Mouse (Mus musculus) ovary, adult 18-20 months (tissue): Measurements from ENCODE around the gene Xpa.
"Not testable (repeated sequence)": the region's sequence is repeated elsewhere in the genome, so short reads cannot be mapped to it uniquely, and the experiment has no call there.

Experiments
- DNase-seq: peaks from one replicate; pipeline ENCODE4 v3.0.0; 2022; ENCODE audit warnings: low spot score, mixed read lengths

Xpa gene

DNA sequence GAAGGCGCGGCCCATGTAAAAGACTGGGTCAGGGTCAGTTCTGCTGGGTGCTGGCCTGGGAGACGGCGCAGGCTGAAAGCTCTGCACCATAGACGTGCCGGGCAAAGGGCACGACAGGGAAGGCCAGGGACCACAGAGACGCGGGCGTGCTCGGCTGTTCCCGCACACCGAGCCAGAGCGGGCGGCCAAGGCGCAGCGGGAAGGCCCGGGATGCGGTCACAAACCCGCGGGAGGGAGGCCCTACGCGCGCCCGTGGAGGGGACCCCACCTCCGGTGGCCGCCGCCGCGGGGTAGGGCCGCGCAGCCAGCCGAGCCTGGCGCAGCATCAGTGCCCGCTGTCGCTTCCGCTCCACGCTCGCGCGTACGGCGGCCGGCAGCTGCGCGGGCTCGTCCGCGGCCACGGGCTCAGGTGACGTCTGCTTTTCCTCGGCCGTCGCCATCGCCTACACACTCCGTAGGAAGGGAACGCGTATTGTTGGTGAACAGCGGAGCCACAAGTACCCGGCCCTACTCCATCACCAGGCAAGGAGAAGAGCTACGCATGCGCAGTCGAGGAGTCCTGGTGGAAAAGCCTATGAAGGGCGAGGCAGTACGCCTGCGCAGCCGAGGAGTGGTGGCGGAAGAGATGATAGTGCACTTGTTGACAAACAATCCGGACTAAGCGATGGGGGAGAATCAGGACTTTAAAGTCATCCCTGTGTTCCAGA, at the start of gene Xpa:
Gene Xpa, minus strand, starts transcription at position 531 of the 707 bp plus-strand sequence.
- DNase-seq, result peak; percentile 90

DNA sequence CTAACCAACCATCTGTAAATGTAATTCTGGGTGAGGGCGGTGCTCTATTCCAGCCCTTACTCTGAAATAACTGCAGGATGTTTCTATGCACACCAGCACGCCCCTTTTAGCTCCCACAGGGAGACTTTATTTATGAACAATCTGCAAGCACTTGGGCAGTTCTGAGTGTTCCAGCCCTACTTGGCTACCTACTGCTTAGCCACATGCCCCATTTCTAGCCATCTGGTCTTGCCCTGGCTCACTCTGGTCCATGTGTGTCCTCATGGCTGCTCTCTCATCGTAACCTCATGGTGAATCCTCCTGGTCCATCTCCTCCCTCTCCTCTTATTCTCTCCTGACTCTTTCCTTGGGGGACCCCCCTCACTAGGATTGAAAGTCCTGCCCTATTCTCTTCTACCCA, 39.8 kb upstream of the Xpa start:
- DNase-seq, result no peak

DNA sequence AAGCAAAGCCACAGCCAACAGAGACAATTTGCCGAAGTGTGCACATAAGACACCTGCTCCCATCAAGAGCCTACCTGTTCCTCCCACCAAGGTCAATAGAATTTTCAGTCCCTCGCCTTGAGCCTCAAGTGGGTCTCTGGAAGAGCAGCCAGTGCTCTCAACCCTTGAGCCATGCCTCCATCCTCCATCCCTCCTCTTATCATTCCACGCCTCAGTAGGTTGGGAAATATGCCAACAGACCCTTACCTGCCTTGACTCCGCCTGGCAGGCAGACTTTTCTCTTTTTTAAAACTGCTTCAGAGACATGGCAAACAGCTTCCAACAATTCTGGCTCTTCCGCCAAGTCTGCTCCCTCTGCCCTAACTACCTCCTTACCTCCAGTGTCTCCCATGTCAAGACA, 38.6 kb upstream of the Xpa start:
- no peak for DNase-seq

DNA sequence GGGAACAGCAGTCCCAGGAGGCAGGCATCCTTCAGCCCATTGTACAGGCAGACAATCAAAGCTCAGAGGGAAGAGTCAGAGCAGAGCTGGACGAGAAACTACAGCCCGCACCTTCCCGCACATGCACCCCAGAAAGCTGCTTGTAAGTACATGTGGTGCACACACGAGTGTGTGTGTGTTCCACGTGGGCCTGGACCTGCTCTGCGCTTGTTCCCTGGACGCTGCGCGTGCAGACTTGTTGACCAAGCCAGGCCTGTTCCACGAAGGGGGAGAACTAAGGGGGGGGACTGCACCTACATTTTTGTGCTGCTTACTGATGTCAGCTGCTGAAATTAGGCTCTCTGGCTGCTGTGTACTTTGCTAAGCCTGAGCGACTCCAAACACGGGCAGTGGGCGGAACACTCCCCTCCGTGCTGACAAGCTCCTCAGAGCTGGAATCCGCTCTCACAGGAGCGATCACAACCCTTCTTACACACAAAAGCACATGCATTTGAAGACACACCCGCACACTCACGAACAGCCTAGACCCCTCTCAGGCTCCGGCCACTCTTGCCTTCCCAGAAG, 30.9 kb upstream of the Xpa start:
- no peak for DNase-seq

DNA sequence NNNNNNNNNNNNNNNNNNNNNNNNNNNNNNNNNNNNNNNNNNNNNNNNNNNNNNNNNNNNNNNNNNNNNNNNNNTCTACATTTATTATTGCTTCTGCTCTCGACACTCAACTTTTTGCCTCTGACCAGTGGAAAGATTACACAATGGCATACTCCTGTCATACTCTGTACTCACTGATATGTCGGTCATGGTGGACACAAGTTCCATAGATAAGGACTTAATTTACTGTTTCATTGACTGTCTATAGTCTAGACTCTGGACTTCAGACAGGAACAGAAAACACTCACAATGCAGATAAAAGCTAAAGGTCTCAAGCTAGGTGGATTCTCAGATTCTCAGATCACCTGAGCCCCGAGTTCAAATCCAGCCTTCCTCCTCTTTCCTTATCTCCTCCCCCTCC, 25.0 kb upstream of the Xpa start:
- no peak for DNase-seq

DNA sequence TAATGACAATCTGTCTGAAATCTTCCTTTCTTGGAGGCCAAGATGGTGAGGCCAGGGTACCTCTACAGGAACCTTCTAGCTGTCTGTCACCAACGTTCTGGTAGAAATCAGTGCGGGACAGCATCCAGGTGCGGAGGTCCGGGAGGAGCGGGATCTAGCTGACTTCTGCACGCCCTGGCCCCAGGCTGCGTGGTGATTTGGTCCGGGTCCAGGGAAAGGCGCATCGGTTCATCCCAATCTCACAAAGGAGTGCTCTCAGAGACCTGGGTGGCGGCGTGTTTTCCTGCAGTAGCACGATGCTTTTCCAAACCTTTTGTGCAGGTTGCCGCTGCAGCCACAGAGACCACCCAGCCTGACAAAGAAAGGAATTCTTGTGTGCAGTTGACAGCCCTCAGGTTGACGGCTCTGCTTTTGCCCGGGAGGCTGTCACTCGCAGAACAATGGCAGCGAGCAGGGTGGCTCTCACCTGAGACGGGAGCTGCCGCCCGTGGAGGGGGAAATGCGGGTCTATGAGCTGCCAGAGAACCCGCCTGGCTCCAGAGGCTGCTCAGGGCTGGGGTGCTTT, 6.5 kb upstream of the Xpa start:
- no peak for DNase-seq

DNA sequence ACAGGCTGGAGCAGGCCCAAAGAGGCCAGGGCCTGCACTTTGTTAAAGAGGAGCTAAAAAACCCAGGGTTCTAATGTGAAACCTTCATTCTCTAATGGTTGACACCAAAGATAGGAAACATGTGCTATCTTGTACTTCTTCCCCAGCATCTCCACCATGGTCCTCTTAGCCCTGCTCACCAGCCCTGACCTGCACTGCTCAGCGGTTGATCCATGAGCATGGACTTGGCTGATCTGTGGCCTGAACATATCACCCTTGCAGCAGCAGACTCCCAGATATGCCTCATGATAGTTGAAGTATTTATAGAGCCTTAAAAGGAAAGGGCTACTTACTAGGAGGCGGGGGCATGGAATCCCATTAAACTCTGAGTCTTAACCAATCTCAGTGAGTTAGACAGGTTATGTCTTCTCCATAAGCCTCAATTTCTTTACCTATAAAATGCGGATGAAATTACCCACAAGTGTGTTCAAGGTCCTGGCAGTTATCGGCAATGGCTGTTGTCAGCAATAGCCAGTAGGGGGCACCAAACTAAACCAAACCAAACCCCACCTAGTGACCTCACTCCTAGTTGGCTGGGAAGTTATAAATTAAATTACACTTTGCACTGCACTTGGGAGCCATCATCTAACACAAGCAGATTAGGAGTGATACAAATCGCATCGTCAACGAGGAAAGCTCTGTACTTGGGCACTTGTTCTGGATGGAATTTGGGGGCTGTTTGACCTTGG, 5.9 kb upstream of the Xpa start:
- peak; percentile 9 for DNase-seq

GRCm38 (mm10) chr4:46198064-46198463, 2.0 kb upstream of the Xpa start:
- no peak for DNase-seq

DNA sequence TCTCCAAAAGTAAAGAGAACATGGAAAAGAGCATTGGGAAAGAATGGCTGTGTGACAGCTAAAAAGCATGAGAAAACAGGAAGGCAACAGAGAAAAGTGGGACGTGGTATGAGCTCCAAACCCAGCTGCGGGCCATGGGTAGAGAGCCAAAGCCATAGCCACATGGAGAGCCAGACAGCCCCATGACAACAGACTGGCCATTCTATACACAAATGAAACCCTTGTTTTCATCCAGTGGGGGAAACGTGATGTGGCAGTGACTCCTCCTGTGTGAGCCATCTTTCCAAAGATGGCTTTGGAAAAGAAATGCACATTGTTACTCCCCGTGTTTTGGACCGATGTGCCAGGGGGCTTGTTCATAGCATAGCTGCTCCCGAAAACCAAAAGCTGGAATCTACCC, 402 bp upstream of the Xpa start:
- no peak for DNase-seq

GRCm38 (mm10) chr4:46192011-46192410, 4.1 kb downstream of the Xpa start:
- DNase-seq, result not testable (repeated sequence)

- DNase-seq, result no peak
Observed at GRCm38 (mm10) chr4:46186466-46186865, 9.6 kb downstream of the Xpa start.

GRCm38 (mm10) chr4:46185890-46186289, 10.2 kb downstream of the Xpa start:
- no peak for DNase-seq

GRCm38 (mm10) chr4:46185423-46185822, 10.7 kb downstream of the Xpa start:
- DNase-seq, result no peak

DNA sequence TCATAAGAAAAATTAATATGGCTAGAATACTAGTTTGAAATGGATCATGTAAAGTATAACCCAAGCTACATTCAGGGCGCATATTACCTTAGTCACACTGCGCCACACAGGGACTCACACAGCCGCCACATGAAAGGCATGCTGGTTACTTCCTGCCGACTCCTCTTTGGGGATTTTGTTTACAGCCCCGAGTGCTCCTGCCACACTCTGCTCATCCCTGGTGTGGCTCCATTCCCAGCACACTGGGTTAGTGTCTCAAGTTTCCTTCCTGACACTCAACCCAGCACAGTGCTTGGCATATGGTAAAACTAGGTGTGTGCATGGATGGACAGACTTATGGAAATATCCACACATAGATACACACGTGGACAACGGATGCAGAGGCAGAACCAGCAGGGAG, 13.9 kb downstream of the Xpa start:
- DNase-seq, result no peak

DNA sequence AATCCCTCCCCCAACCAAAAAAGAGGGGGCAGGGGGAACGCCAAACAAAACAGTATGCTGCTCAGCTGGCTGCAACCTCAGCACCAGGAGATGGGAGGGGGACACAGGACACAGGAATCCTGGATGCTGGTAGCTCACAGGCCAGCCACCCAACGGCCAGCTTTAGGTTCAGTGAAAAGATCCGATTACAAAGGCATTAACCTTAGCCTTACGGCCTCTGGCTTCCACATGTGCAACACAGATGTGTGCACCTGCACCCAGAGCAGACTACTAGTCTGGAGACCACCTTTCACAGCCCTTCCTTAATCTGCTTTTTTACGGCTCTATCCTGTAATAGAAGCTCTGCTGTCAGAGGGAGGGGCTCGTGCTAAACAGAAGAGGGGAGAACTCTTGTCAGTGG, 14.9 kb downstream of the Xpa start:
- no peak for DNase-seq

DNA sequence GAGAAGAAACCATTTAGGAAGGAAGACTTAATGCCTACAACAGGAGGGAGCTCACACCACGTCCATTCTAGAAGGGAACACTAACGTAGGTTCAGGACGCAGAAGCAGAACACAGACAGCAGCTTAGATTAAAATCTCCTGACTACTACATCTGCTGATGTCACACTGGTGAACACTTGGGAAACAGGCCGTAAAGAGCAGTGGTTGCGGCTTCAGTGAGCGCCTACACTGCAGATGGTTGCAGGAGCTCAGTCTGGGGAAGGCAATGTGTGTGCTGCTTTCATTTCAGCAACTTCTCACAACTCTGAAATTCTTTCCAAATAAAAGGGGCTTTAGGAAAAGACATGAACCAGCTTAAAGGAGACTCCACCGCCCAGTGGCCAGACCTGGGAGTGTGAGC, 18.6 kb downstream of the Xpa start:
- DNase-seq, result no peak

DNA sequence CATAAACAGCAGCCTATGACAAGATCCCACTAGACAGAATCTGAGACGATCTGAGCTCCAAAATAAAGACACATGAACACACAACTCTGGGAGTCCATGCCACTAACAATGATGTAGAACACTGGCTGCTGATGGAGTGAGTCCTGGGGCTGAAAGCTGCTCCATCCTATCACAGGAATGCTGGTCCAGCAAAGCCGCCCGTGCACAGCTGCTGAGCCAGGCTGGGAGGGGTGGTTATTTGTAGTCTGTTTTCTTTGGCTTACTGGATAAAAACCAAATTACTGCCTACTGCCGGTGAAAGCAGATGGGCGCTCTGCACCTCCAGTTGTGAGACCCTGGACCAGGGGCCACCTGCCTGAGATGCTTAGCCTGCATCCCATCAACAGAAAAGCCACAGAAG, 19.1 kb downstream of the Xpa start:
- DNase-seq, result no peak

DNA sequence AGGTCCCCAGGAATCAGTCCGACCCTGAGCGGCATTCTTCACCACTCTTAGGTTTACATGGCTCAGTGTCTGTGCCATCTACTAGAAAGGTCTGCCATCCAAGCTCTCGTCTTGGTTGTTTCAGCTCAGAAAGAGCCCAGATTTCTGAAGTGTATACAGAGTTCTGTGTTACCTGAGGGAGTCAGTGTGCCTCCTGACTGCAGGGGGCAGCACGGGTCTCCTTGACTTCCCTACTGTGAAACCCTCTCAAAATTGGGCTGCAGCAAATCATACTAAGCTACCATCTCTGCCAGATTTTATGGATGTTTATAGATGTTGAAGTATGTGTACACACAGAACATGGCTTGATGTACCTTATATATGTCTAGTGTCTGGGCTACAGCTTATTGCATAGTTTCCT, 19.8 kb downstream of the Xpa start:
- DNase-seq, result no peak

DNA sequence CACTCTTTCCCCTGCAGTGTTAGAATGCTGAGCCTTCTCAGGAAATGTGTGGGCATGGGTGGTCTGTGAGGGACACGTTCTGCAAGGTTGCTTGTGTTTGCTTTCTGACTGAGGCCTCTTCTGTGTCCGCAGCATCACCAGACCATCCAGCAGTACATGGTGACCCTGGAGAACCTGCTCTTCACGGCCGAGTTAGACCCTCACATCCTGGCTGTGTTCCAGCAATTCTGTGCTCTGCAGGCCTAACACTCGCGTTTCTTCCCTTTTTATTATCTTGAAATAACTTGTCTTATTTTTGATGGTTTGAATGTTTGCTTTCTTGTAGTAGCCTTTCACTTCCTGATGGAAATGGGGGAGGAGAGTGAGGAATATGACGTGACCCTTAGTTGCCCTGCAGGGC, 24.4 kb downstream of the Xpa start:
- no peak for DNase-seq

- no peak for DNase-seq
Observed at GRCm38 (mm10) chr4:46165831-46166230, 30.3 kb downstream of the Xpa start.

DNA sequence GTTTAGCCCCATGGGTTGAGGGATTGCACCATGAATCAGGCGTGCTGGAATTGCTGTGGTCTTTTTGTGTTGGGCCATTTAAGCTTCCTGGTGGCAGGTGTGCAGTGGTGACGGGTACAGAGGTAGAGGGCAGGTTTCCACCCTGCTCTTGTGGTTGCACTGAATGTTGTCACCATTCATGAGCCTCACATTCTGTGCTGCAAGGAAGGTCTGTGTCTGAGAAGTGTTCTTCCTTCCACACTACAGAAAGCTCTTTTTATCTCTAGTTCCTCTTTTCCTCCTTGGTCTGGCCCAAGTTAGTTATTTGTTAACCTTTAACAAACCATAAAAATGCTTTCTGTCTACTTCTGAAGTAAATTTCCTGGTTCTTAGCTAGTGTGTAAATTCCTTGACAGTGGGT, 32.1 kb downstream of the Xpa start:
- no peak for DNase-seq

GRCm38 (mm10) chr4:46151903-46152544, 44.1 kb downstream of the Xpa start:
- no peak for DNase-seq

GRCm38 (mm10) chr4:46146881-46147280, 49.2 kb downstream of the Xpa start:
- no peak for DNase-seq
